Mouse (Mus musculus) ES-Bruce4 (cell line): ENCODE results near the gene Cerk. TPM values are rescaled to one million over a fixed set of nuclear protein-coding genes. Genes with fewer than 3 reads are reported as not detected.
A peak's percentile ranks its signal among the peaks of the same experiment; 100 is the strongest.

ENCODE experiments used
- H3K27ac ChIP-seq: 2 replicates; pipeline ENCODE4 v1.5.1; 2012; ENCODE audit warnings: low read length, inconsistent platforms; ENCODE audit not compliant: insufficient read depth
- H3K27me3 ChIP-seq: 2 replicates; pipeline ENCODE4 v1.6.1; 2012; ENCODE audit warnings: mild to moderate bottlenecking, low read length, inconsistent platforms; ENCODE audit not compliant: control insufficient read depth, poor library complexity, insufficient read depth, severe bottlenecking
- H3K36me3 ChIP-seq: 2 replicates; pipeline ENCODE4 v1.6.1; 2012; ENCODE audit warnings: inconsistent platforms, mild to moderate bottlenecking, low read length, moderate library complexity; ENCODE audit not compliant: control insufficient read depth, poor library complexity, insufficient read depth, severe bottlenecking
- H3K4me1 ChIP-seq: one replicate; pipeline ENCODE4 v1.8.1; 2011; ENCODE audit warnings: low read length; ENCODE audit not compliant: control insufficient read depth, insufficient read depth
- H3K4me3 ChIP-seq: 2 replicates; pipeline ENCODE4 v1.5.1; 2011; ENCODE audit warnings: low read depth, mild to moderate bottlenecking, low read length
- H3K9ac ChIP-seq: 2 replicates; pipeline ENCODE4 v1.6.1; 2012; ENCODE audit warnings: low read depth, mild to moderate bottlenecking, inconsistent platforms; ENCODE audit not compliant: poor library complexity, severe bottlenecking
- H3K9me3 ChIP-seq: replicated peaks from 2 replicates; pipeline ENCODE4 v1.6.1; 2012; ENCODE audit warnings: mild to moderate bottlenecking, low read length, inconsistent platforms; ENCODE audit not compliant: control insufficient read depth, poor library complexity, insufficient read depth, severe bottlenecking
- CTCF ChIP-seq: IDR thresholded peaks from one replicate; pipeline ENCODE4 v1.8.1; 2011; ENCODE audit warnings: low read depth, low read length
- EP300 ChIP-seq: IDR thresholded peaks from 2 replicates; pipeline ENCODE4 v1.6.1; 2011; ENCODE audit warnings: low read depth, low read length; ENCODE audit not compliant: insufficient read depth
- POLR2A ChIP-seq: IDR thresholded peaks from one replicate; pipeline ENCODE4 v1.8.1; 2011; ENCODE audit warnings: low read length; ENCODE audit not compliant: insufficient read depth
- polyA plus RNA-seq: library from polyadenylated mRNA; stranded (reverse); fragments of >200 nt; gene quantifications from 2 replicates; pipeline ENCODE4 v1.2.4, GENCODE M21; 2011; ENCODE audit warnings: low read depth; ENCODE audit not compliant: missing spikeins, insufficient read depth, insufficient read length

Gene Cerk
- 4.2 and 5.5 TPM in 2 replicates for polyA plus RNA-seq

GRCm38 (mm10) chr15:86185689-86186569, at the start of gene Cerk:
Cerk (minus strand) TSS chr15:86186141.
- H3K4me1 ChIP-seq = peaks cover 4% of the 10 kb centered on the region

DNA sequence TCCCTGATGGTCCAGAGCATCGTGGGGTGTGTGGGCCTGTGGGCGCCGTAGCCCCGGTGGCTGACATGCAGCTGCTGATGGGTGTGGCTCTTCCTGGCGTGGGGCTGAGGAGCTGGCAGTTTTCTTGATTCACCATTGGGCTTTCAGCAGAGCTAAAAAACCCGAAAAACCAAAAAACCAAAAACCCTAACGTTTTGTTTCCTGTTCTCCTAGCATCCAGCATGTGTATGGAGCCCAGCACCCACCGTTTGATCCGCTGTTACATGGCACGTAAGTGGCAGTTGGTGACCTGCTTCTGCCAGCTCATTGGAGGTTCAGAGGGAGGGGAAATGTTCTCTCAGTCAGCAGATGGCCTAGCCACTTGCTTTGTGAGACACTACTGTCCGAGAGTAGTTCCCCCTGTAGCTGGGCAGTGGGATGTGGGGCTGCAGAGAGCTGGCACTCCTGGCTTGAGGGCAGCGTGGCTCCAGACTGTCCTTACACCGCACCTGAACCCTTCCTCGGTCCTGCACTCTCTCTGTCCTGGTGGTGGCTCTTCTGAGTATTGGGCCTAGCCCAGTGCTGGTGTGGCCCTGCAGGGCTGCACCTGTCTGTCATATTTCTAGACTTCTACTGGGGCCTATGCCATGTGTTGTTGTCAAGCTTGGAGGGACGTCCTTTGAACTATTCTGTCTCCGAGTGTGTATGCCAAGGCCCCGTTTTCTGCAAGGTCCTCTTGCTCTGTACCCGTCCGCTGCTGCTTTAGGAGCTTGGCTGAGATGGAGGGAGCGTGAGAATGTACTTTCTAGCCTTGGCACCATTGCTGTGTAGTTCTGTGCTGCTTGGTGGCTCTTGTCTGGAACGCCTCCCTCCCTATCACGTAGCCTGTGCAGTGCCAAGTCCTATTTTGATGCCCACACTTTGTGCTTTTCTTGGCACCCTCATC, 48.8 kb upstream of the Cerk start:
- Histone ChIP-seq H3K4me1 (no peaks in the 10 kb centered on the region), H3K9ac (no peak overlapping the region), H3K36me3 (no peaks in the 10 kb centered on the region), H3K4me3 (no peak overlapping the region), H3K9me3 (no peaks in the 10 kb centered on the region), H3K27me3 (no peaks in the 10 kb centered on the region), H3K27ac (no peak overlapping the region)
- TF ChIP-seq EP300 = no peak
- TF ChIP-seq POLR2A = no peak
- no peak for TF ChIP-seq CTCF

More at GRCm38 (mm10) chr15:86185689-86186569, at the start of gene Cerk:
- Histone ChIP-seq H3K9me3 (no peaks in the 10 kb centered on the region), H3K4me3 (peak within 1 kb of the TSS; percentile 82), H3K27me3 (no peaks in the 10 kb centered on the region), H3K27ac (no peak within 1 kb of the TSS), H3K36me3 (no peaks in the 10 kb centered on the region), H3K9ac (peak within 1 kb of the TSS; percentile 90)
- no peak for TF ChIP-seq POLR2A

DNA sequence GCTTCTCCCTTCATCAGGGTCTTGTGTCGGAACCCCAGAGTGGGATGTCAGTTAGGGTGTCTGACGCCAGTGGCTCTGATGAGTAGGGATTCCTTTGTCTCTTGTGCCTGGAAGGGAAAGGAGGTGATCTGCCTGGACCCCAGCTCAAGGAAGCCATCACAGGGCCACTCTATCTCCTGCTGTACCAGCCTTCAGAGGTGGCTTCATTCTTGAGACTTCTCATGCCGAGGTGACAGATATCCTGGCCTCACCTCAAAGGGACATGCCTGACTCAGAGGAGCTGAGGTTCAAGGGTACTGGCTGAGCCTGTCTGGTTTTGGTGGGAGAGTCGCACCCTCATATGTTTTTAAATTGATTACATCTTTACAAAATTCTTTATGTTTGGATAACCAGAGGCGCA, 48.1 kb upstream of the Cerk start:
- H3K36me3 ChIP-seq = no peaks in the 10 kb centered on the region
- no peaks in the 10 kb centered on the region for H3K9me3 ChIP-seq
- H3K27me3 ChIP-seq = no peaks in the 10 kb centered on the region
- no peak overlapping the region for H3K9ac ChIP-seq
- no peak overlapping the region for H3K27ac ChIP-seq
- TF ChIP-seq CTCF = no peak
- TF ChIP-seq POLR2A = no peak
- no peak for TF ChIP-seq EP300
- H3K4me3 ChIP-seq = no peak overlapping the region
- H3K4me1 ChIP-seq = no peaks in the 10 kb centered on the region

GRCm38 (mm10) chr15:86231831-86232512, 46.0 kb upstream of the Cerk start:
- Histone ChIP-seq H3K4me3 (no peak overlapping the region), H3K9ac (no peak overlapping the region), H3K36me3 (no peaks in the 10 kb centered on the region), H3K27ac (no peak overlapping the region), H3K4me1 (no peaks in the 10 kb centered on the region), H3K27me3 (no peaks in the 10 kb centered on the region), H3K9me3 (no peaks in the 10 kb centered on the region)
- no peak for TF ChIP-seq POLR2A
- no peak for TF ChIP-seq CTCF
- TF ChIP-seq EP300 = no peak

GRCm38 (mm10) chr15:86231170-86231569, 45.2 kb upstream of the Cerk start:
- Histone ChIP-seq H3K9me3 (no peaks in the 10 kb centered on the region), H3K27me3 (no peaks in the 10 kb centered on the region), H3K36me3 (no peaks in the 10 kb centered on the region), H3K4me1 (no peaks in the 10 kb centered on the region), H3K27ac (no peak overlapping the region), H3K9ac (no peak overlapping the region), H3K4me3 (no peak overlapping the region)
- no peak for TF ChIP-seq EP300
